Mouse (Mus musculus) limb, embryonic 10.5 days (tissue): ENCODE measurements around the gene Cckbr. TPM values are rescaled to one million over a fixed set of nuclear protein-coding genes. Genes with fewer than 3 reads are reported as not detected.

Source experiments
- DNase-seq: peaks from one replicate; pipeline ENCODE4 v3.0.0-alpha.2; 2017; ENCODE audit warnings: low spot score
- H3K27ac ChIP-seq: fragments of 300-500 bp; sonication (generic); 2 replicates; pipeline ENCODE4 v1.5.1; 2016; ENCODE audit warnings: mild to moderate bottlenecking
- H3K27me3 ChIP-seq: fragments of 300-500 bp; sonication (generic); 2 replicates; pipeline ENCODE4 v1.6.1; 2016; ENCODE audit warnings: low read depth, mild to moderate bottlenecking; ENCODE audit not compliant: poor library complexity, severe bottlenecking
- H3K36me3 ChIP-seq: fragments of 300-500 bp; sonication (generic); 2 replicates; pipeline ENCODE4 v1.6.1; 2016; ENCODE audit warnings: mild to moderate bottlenecking, moderate library complexity
- H3K4me1 ChIP-seq: fragments of 300-500 bp; sonication (generic); 2 replicates; pipeline ENCODE4 v1.6.1; 2016
- H3K4me3 ChIP-seq: fragments of 300-500 bp; sonication (generic); 2 replicates; pipeline ENCODE4 v1.5.1; 2016; ENCODE audit warnings: mild to moderate bottlenecking, moderate library complexity
- H3K9me3 ChIP-seq: fragments of 300-500 bp; sonication (generic); replicated peaks from 2 replicates; pipeline ENCODE4 v1.6.1; 2016; ENCODE audit warnings: mild to moderate bottlenecking
- WGBS: fragments of 180-500 bp; shearing (Covaris S2); methylation state at CpG from one replicate; pipeline ENCODE4 v1.1.7; 2016; 5-methylcytosine and 5-hydroxymethylcytosine counted together
- polyA plus RNA-seq: library from polyadenylated mRNA; unstranded; fragments of >200 nt; fragmentation: Nextera tagmentation; extraction: Ambion mirVana; gene quantifications from 2 replicates; pipeline ENCODE4 v1.2.1, GENCODE M21; 2016

Cckbr gene
- polyA plus RNA-seq, 1 experiment from 2014 or later = 0.05 TPM

GRCm38 (mm10) chr7:105515178-105515577 lies 89.6 kb downstream of the Cckbr start:
- 11% methylated on average over 5 of the region's 5 CpGs for WGBS
- Histone ChIP-seq H3K27ac (no peak overlapping the region), H3K36me3 (no peaks in the 10 kb centered on the region), H3K27me3 (peaks cover 45% of the 10 kb centered on the region), H3K4me1 (peaks cover 11% of the 10 kb centered on the region; the same call in 1 of the 2 replicates), H3K4me3 (no peak overlapping the region), H3K9me3 (no peaks in the 10 kb centered on the region)
- peak; percentile 79 for DNase-seq

GRCm38 (mm10) chr7:105516669-105517360 lies 91.3 kb downstream of the Cckbr start:
- DNase-seq = no peak
- Histone ChIP-seq H3K27ac (no peak overlapping the region), H3K4me3 (no peak overlapping the region), H3K36me3 (no peaks in the 10 kb centered on the region), H3K27me3 (peaks cover 52% of the 10 kb centered on the region), H3K4me1 (peaks cover 16% of the 10 kb centered on the region), H3K9me3 (no peaks in the 10 kb centered on the region)
- WGBS = 58% methylated on average over 9 of the region's 9 CpGs

GRCm38 (mm10) chr7:105519336-105519735 lies 93.8 kb downstream of the Cckbr start:
- no peak for DNase-seq
- 62% methylated on average over 11 of the region's 11 CpGs for WGBS
- Histone ChIP-seq H3K27ac (no peak overlapping the region), H3K4me1 (peaks cover 16% of the 10 kb centered on the region), H3K27me3 (peaks cover 66% of the 10 kb centered on the region), H3K4me3 (no peak overlapping the region), H3K9me3 (no peaks in the 10 kb centered on the region), H3K36me3 (no peaks in the 10 kb centered on the region)

GRCm38 (mm10) chr7:105519771-105520170 lies 94.2 kb downstream of the Cckbr start:
- Histone ChIP-seq H3K9me3 (no peaks in the 10 kb centered on the region), H3K27me3 (peaks cover 66% of the 10 kb centered on the region), H3K27ac (no peak overlapping the region), H3K36me3 (no peaks in the 10 kb centered on the region), H3K4me1 (peaks cover 16% of the 10 kb centered on the region), H3K4me3 (no peak overlapping the region)
- 82% methylated on average over 2 of the region's 2 CpGs for WGBS
- DNase-seq = no peak

GRCm38 (mm10) chr7:105520201-105520600 lies 94.7 kb downstream of the Cckbr start:
- H3K9me3 ChIP-seq = no peaks in the 10 kb centered on the region
- DNase-seq = no peak
- 19% methylated on average over 6 of the region's 6 CpGs for WGBS
- no peak overlapping the region for H3K4me3 ChIP-seq
- H3K27ac ChIP-seq = no peak overlapping the region
- peaks cover 13% of the 10 kb centered on the region for H3K4me1 ChIP-seq
- H3K27me3 ChIP-seq = peaks cover 69% of the 10 kb centered on the region
- H3K36me3 ChIP-seq = no peaks in the 10 kb centered on the region

Other genes with a start within 250 kb of the Cckbr start
- not detected in 2 replicates for gene Olfr685, start 239.7 kb upstream of the Cckbr start, polyA plus RNA-seq
- not detected in 2 replicates for gene Olfr686, start 218.2 kb upstream of the Cckbr start, polyA plus RNA-seq
- not detected in 2 replicates for gene Olfr688, start 137.6 kb upstream of the Cckbr start, polyA plus RNA-seq
- gene Olfr689, start 114.6 kb upstream of the Cckbr start, polyA plus RNA-seq = not detected in 2 replicates
- gene Olfr690, start 91.6 kb upstream of the Cckbr start, polyA plus RNA-seq = not detected in 2 replicates
- gene Olfr691, start 83.5 kb upstream of the Cckbr start, polyA plus RNA-seq = 0.14 and 0.15 TPM in 2 replicates
- gene Olfr692, start 57.5 kb upstream of the Cckbr start, polyA plus RNA-seq = not detected in 2 replicates
- gene Gm5901, start 50.7 kb upstream of the Cckbr start, polyA plus RNA-seq = not detected in 2 replicates
- 45.9 and 47.0 TPM in 2 replicates for gene Fam160a2, start 25.7 kb upstream of the Cckbr start, polyA plus RNA-seq
- 0.05 TPM in 1 of 2 replicates, not detected in the other for gene Cnga4, start 21.2 kb upstream of the Cckbr start, polyA plus RNA-seq
- gene Cavin3, start 56.6 kb downstream of the Cckbr start, polyA plus RNA-seq = 20.4 and 21.6 TPM in 2 replicates
- 26.1 and 31.9 TPM in 2 replicates for gene Smpd1, start 128.6 kb downstream of the Cckbr start, polyA plus RNA-seq
- 76.9 and 81.9 TPM in 2 replicates for gene Apbb1, start 155.9 kb downstream of the Cckbr start, polyA plus RNA-seq
- 0.48 TPM in 1 of 2 replicates, not detected in the other for gene Hpx, start 174.4 kb downstream of the Cckbr start, polyA plus RNA-seq
- gene Trim3, start 207.8 kb downstream of the Cckbr start, polyA plus RNA-seq = 24.5 and 31.2 TPM in 2 replicates
- gene Timm10b, start 214.3 kb downstream of the Cckbr start, polyA plus RNA-seq = 173 and 196 TPM in 2 replicates
- 60.0 and 67.4 TPM in 2 replicates for gene Arfip2, start 214.7 kb downstream of the Cckbr start, polyA plus RNA-seq
- 14.0 and 17.1 TPM in 2 replicates for gene Gm45799, start 214.8 kb downstream of the Cckbr start, polyA plus RNA-seq
- 0.31 and 1.1 TPM in 2 replicates for gene Dnhd1, start 225.1 kb downstream of the Cckbr start, polyA plus RNA-seq